Mouse (Mus musculus) midbrain, embryonic 14.5 days (tissue): ENCODE results near the gene Fyn. TPM values are rescaled to one million over a fixed set of nuclear protein-coding genes. Genes with fewer than 3 reads are reported as not detected.

Experiments
- ATAC-seq: fragments of 200-750 bp; cut with Nextera tagmentation; 2 replicates; pipeline ENCODE4 v1.8.0; 2017; ENCODE audit warnings: moderate number of reproducible peaks, moderate library complexity; ENCODE audit not compliant: low FRiP score, low TSS enrichment
- DNase-seq: peaks from one replicate; pipeline ENCODE4 v3.0.0-alpha.2; 2015
- H3K27ac ChIP-seq: fragments of 300-500 bp; sonication (generic); replicated peaks from 2 replicates; pipeline ENCODE4 v1.5.1; 2014; ENCODE audit warnings: mild to moderate bottlenecking, low read depth, low read length, moderate library complexity
- H3K27me3 ChIP-seq: fragments of 300-500 bp; sonication (generic); 2 replicates; pipeline ENCODE4 v1.6.1; 2014; ENCODE audit warnings: low read length, control low read depth, mixed read lengths; ENCODE audit not compliant: control insufficient read depth, insufficient read depth
- H3K36me3 ChIP-seq: fragments of 300-500 bp; sonication (generic); 2 replicates; pipeline ENCODE4 v1.6.1; 2014; ENCODE audit warnings: low read length, control low read depth; ENCODE audit not compliant: control insufficient read depth, insufficient read depth
- H3K4me1 ChIP-seq: fragments of 300-500 bp; sonication (generic); 2 replicates; pipeline ENCODE4 v1.6.1; 2014; ENCODE audit warnings: mild to moderate bottlenecking, antibody characterized with exemption, low read length, control low read depth; ENCODE audit not compliant: control insufficient read depth, insufficient read depth
- H3K4me2 ChIP-seq: fragments of 300-500 bp; sonication (generic); 2 replicates; pipeline ENCODE4 v1.6.1; 2014; ENCODE audit warnings: mild to moderate bottlenecking, low read length, moderate library complexity
- H3K4me3 ChIP-seq: fragments of 300-500 bp; sonication (generic); replicated peaks from 2 replicates; pipeline ENCODE4 v1.5.1; 2014; ENCODE audit warnings: low read depth, low read length
- H3K9ac ChIP-seq: fragments of 300-500 bp; sonication (generic); replicated peaks from 2 replicates; pipeline ENCODE4 v1.6.1; 2014; ENCODE audit warnings: mild to moderate bottlenecking, low read length, moderate library complexity
- H3K9me3 ChIP-seq: fragments of 300-500 bp; sonication (generic); 2 replicates; pipeline ENCODE4 v1.6.1; 2016; ENCODE audit warnings: low read length, control low read depth, mixed read lengths; ENCODE audit not compliant: control insufficient read depth
- WGBS: fragments of 180-500 bp; shearing (Covaris S2); extraction: QIAGEN DNeasy Blood & Tissue Kit; methylation state at CpG from one replicate; pipeline ENCODE4 v1.1.7; 2014; 5-methylcytosine and 5-hydroxymethylcytosine counted together
- polyA plus RNA-seq: library from polyadenylated mRNA; unstranded; fragments of >200 nt; fragmentation: Nextera tagmentation; extraction: Ambion mirVana; gene quantifications from 2 replicates; pipeline ENCODE4 v1.2.1, GENCODE M21; 2014

Gene Fyn
- 87.3 and 90.8 TPM in 2 replicates for polyA plus RNA-seq

- Histone ChIP-seq H3K9me3 (no peaks in the 10 kb centered on the region), H3K4me1 (peaks cover 30% of the 10 kb centered on the region), H3K27ac (peak within 1 kb of the TSS; percentile 98), H3K9ac (peak within 1 kb of the TSS; percentile 99), H3K36me3 (no peaks in the 10 kb centered on the region), H3K27me3 (no peaks in the 10 kb centered on the region), H3K4me2 (peak within 1 kb of the TSS; percentile 79), H3K4me3 (peak within 1 kb of the TSS; percentile 96)
- no peak for DNase-seq
- 46% methylated on average over 8 of the region's 8 CpGs for WGBS
- ATAC-seq: no peak
These were observed at the start of gene Fyn for GRCm38 (mm10) chr10:39368572-39369135. TSS of gene Fyn (plus strand) at chr10:39368855.

- Histone ChIP-seq H3K36me3 (no peaks in the 10 kb centered on the region), H3K27me3 (no peaks in the 10 kb centered on the region), H3K4me3 (no peak overlapping the region), H3K9ac (no peak overlapping the region), H3K27ac (peak overlapping the region; percentile 39; the same call in 1 of the 2 replicates), H3K4me1 (0 out of 2 replicates have a peak, but pooled peaks cover 4% of the 10 kb centered on the region), H3K9me3 (no peaks in the 10 kb centered on the region), H3K4me2 (peak overlapping the region; percentile 30; the same call in 1 of the 2 replicates)
- ATAC-seq (peak; percentile 81), DNase-seq (peak; percentile 57)
- WGBS: 61% methylated on average over 17 of the region's 17 CpGs
These were observed 47.6 kb upstream of the Fyn start for GRCm38 (mm10) chr10:39320798-39321622.

DNA sequence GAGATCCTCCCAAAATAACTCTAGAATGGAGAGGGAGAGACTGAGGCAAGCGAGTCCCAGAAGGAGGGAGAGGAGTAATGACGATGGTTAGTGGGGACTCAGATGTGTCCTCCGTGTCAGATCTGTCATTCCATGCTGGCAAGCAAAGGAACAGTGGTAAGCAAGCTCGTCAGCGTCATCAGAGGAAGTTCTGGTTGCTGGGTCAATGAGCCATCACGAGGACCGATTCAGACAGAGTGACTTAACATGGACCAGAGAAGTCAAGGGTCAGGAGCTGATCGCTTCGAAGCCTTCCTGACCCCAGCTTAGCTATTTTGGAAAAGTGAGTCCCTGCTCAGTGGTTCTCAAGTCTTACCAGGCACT is 47.1 kb upstream of the Fyn start:
- WGBS: 66% methylated on average over 9 of the region's 9 CpGs
- peak overlapping the region; percentile 30; the same call in 1 of the 2 replicates for H3K4me2 ChIP-seq
- H3K36me3 ChIP-seq: no peaks in the 10 kb centered on the region
- H3K4me3 ChIP-seq: no peak overlapping the region
- H3K27me3 ChIP-seq: no peaks in the 10 kb centered on the region
- 0 out of 2 replicates have a peak overlapping the region, but pooled peaks have one; percentile 39 for H3K27ac ChIP-seq
- 0 out of 2 replicates have a peak, but pooled peaks cover 4% of the 10 kb centered on the region for H3K4me1 ChIP-seq
- H3K9me3 ChIP-seq: no peaks in the 10 kb centered on the region
- ATAC-seq (no peak), DNase-seq (no peak)
- H3K9ac ChIP-seq: no peak overlapping the region

DNA sequence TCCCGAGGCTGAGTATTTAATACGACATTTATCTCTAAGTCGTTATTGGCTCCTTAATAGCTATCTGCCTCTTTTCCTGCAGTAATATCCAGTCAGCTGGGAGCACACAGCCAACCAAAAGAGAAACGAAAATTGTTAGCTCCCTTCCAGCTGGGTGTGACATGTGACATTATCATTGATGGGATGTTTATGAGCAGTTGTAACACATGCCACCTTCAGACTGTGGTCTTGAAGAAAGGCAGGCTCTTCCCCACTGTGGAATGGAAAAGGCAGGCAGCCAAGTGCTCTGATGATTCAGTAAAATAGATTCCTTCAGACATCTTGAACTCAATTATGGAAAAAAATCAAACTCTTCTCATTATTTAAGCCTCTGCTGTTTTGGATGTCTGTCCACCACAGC is 46.5 kb upstream of the Fyn start:
- Histone ChIP-seq H3K9me3 (no peaks in the 10 kb centered on the region), H3K4me3 (no peak overlapping the region), H3K36me3 (no peaks in the 10 kb centered on the region), H3K27ac (no peak overlapping the region), H3K9ac (no peak overlapping the region), H3K27me3 (no peaks in the 10 kb centered on the region), H3K4me2 (no peak overlapping the region), H3K4me1 (0 out of 2 replicates have a peak, but pooled peaks cover 4% of the 10 kb centered on the region)
- WGBS: 79% methylated on average over 4 of the region's 4 CpGs
- DNase-seq: no peak
- ATAC-seq: no peak

DNA sequence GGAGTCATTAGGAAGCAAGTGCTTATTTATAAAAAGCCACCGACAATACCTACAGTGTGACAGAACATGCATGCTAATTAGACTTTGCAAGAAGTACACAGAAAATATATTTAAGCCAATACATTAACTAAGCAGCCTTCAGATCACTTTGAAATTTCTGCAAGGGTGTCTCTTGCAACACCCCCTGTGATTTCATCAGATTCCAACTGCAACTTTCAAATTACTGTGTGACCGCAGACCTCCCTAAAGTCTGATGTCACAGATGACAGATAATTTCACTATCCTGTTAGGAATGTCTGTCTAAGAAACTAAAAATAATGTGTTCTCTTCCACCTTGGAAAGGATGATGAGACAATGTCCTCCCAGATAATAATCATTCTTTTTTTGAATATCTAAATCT is 44.4 kb upstream of the Fyn start:
- Histone ChIP-seq H3K27me3 (no peaks in the 10 kb centered on the region), H3K9me3 (no peaks in the 10 kb centered on the region), H3K27ac (no peak overlapping the region), H3K4me3 (no peak overlapping the region), H3K36me3 (no peaks in the 10 kb centered on the region), H3K4me1 (0 out of 2 replicates have a peak, but pooled peaks cover 4% of the 10 kb centered on the region), H3K4me2 (no peak overlapping the region), H3K9ac (no peak overlapping the region)
- ATAC-seq: no peak
- no peak for DNase-seq
- WGBS: 90% methylated on average over 2 of the region's 2 CpGs

- no peak overlapping the region for H3K4me3 ChIP-seq
- H3K9me3 ChIP-seq: peaks cover 7% of the 10 kb centered on the region; the same call in 1 of the 2 replicates
- DNase-seq: no peak
- 84% methylated on average over 2 of the region's 2 CpGs for WGBS
- H3K9ac ChIP-seq: no peak overlapping the region
- H3K4me2 ChIP-seq: no peak overlapping the region
- H3K27ac ChIP-seq: no peak overlapping the region
- H3K4me1 ChIP-seq: no peaks in the 10 kb centered on the region
- no peak for ATAC-seq
- H3K36me3 ChIP-seq: no peaks in the 10 kb centered on the region
- no peaks in the 10 kb centered on the region for H3K27me3 ChIP-seq
These were observed 40.0 kb upstream of the Fyn start for GRCm38 (mm10) chr10:39328661-39329060.

DNA sequence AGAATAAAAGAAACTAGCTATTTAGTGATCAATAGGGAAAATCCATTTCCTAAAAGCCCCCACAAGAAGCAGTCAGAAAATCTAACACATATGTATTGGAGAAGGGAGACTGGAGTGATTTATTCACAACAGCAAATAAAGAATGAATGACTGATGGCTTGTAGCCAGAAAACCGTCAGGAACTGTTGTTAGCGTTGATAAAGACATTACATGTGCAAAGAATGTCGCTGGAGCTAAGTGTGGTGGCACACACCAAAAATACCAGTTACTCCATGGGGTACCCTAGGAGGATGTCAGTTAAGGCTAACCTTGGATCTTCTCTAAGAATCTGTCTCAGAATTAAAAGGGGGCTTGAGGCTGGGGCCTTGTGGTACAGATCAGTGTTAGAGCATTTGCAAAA is 34.3 kb upstream of the Fyn start:
- ATAC-seq (no peak), DNase-seq (peak; percentile 60)
- no peak overlapping the region for H3K4me3 ChIP-seq
- H3K9ac ChIP-seq: no peak overlapping the region
- 33% methylated on average over 3 of the region's 3 CpGs for WGBS
- no peaks in the 10 kb centered on the region for H3K36me3 ChIP-seq
- H3K27me3 ChIP-seq: no peaks in the 10 kb centered on the region
- H3K27ac ChIP-seq: no peak overlapping the region
- no peak overlapping the region for H3K4me2 ChIP-seq
- peaks cover 7% of the 10 kb centered on the region; the same call in 1 of the 2 replicates for H3K9me3 ChIP-seq
- no peaks in the 10 kb centered on the region for H3K4me1 ChIP-seq

GRCm38 (mm10) chr10:39335880-39336279 is 32.8 kb upstream of the Fyn start:
- no peak for ATAC-seq
- no peak overlapping the region for H3K4me2 ChIP-seq

More at GRCm38 (mm10) chr10:39335880-39336279, 32.8 kb upstream of the Fyn start:
- Histone ChIP-seq H3K36me3 (no peaks in the 10 kb centered on the region), H3K4me1 (no peaks in the 10 kb centered on the region), H3K9ac (no peak overlapping the region), H3K9me3 (peaks cover 7% of the 10 kb centered on the region; the same call in 1 of the 2 replicates), H3K27ac (no peak overlapping the region), H3K27me3 (no peaks in the 10 kb centered on the region), H3K4me3 (no peak overlapping the region)
- DNase-seq: no peak
